Mouse (Mus musculus): ENCODE measurements at regions not wholly inside any gene's neighbourhood (a gene's known extent, or its start where the extent isn't known, plus 50 kb on each side); places are given as distances from the start of the nearest gene placed in this dataset.

DNA sequence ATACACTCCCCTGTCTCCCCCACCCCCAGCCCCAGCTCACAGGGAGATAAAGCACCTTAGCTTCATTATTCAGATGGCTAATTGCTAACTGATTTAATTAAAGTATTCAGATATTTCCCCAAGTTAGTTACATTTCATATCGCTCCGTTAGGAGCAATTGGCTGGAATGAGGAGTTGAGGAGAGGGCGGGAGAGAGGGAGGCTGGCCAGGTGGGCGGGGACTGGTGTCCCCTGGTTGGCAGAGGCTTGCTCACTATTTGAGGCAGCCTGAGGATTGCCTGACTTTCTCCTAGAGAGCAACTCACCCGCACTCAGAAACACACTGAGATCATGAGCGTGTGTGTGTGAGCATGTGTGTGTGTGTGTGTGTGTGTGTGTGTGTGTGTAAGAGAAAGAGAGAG, 131.8 kb upstream of the Smad3 start:
- TF ChIP-seq CTCF (IDR thresholded peaks at IDR 0.05; ENCODE audit: low read depth): no peak
- no peak for TF ChIP-seq EP300 (IDR thresholded peaks at IDR 0.05; ENCODE audit: low read depth)
